Mouse (Mus musculus) ovary, postnatal 10 days (tissue): ENCODE measurements around the gene Hpcal4.

Source experiments
- DNase-seq: peaks from one replicate; pipeline ENCODE4 v3.0.0; 2022; ENCODE audit warnings: low spot score

Hpcal4 gene

DNA sequence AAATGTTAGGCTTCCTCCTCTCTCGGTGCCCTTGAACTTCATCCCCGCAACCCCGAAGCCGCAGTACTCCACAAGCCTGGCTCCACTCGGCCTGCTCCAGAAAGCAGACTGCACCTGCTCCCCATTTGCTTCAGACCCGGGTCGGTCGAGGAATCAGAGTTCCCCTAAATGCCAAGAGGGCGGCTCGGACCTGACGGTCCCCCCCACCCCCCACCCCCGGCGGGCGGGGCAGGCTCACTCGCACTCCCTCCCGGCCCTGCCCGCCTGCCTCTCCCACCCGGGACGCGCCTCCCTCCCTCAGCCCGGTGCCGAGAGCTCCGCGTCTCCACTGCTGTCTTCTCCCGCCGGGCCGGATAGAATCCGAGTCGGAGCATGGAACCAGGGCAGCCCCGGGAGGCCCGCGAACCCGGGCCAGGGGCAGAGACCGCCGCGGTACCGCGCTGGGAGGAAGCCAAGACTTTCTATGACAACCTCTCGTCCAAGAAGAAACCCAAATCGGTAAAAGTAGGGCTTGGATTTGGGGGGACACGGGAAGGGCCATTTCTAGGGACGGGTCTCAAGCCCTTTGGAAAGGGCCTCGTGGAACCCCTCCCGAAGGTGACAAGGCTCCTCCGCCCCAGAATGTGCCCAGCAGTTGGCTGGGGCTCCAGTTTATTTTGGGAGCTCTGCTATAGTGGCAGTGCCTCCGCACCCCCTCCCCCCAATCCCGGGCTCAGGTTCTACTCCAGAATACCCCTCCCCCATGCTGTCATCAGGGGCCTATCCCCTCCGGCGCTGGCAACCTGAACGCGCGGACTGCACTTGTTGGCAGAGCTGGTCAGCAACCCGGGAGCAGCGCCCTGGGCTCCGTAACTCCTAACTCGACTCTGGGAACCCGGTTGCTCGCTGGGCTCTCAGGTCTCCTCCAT lies 18.4 kb downstream of the Hpcal4 start, which contains the start of gene Nt5c1a:
Nt5c1a (plus strand) TSS at position 319 of the 908 bp plus-strand sequence.
- no peak for DNase-seq

DNA sequence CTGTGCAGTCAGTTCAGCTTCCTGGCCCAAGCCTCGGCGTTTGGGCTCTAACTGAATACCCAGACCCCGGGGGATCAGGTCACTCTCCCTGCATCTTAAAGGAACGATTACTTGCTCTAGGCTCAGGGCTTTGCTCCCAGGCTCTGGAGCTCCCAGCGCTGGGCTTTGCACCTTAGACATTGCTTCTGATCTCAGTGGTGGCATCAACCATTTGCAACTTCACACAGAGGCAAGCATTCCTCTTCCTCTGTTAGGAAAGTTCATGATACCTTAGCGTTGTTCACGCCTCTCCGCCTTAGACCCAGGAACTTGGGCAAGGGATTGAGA lies 19.0 kb downstream of the Hpcal4 start:
- DNase-seq, result no peak

- no peak for DNase-seq
Observed at GRCm38 (mm10) chr4:123207337-123207736, 24.3 kb downstream of the Hpcal4 start.

DNA sequence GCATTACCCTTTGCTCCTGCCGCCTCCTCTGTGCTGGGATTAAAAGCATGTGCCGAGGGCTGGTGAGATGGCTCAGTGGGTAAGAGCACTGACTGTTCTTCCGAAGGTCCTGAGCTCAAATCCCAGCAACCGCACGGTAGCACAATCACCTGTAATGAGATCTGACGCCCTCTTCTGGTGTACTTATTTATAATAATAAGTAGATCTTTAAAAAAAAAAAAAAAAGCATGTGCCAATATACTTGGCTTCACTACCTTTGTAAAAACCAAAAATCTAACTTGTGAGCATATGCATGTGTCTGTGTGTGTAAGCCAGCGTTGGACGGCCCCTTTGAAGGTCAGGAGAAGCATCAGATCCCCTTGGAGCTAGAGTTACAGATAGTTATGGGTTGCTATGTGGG lies 28.0 kb downstream of the Hpcal4 start:
- DNase-seq, result no peak

DNA sequence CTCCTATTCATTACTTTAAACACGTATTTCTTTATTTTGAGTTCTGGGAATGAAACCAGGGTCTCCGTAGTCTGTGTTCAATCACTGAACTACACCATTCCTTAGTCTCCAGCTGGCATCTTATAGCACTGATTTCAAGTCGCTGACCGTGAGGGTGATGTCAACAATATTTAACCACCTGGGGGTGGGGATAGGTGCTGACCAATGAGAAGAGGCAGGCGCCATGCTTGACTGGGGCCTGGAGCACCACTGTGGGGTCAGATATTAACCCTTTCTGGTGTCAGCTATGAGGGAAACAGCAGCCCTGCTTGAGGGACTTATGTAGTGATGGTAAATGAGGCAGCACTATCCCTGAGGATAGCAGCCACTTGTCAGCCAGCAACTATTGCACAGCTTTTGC lies 28.4 kb downstream of the Hpcal4 start:
- no peak for DNase-seq

DNA sequence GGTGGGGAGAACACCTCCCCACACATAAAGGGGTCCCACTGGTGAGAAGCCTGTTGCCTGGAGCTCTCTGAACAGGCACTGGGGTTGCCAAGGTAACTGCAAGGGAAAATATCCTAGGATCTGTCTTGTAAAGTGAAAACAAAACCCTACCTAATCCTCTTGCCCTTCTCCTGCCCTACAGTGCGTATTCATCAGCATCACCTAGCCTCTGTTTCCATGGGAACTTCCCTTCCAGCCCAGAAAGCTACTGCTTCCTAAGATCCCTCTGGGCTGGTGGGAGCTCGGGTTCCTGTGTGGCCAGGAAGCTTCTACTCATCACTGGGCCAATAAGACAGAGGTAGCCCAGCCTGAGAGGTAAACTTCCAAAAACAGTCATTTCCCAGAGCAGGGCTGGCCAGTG lies 29.3 kb downstream of the Hpcal4 start:
- DNase-seq, result no peak

- no peak for DNase-seq
Observed at GRCm38 (mm10) chr4:123213975-123214374, 30.9 kb downstream of the Hpcal4 start.

DNA sequence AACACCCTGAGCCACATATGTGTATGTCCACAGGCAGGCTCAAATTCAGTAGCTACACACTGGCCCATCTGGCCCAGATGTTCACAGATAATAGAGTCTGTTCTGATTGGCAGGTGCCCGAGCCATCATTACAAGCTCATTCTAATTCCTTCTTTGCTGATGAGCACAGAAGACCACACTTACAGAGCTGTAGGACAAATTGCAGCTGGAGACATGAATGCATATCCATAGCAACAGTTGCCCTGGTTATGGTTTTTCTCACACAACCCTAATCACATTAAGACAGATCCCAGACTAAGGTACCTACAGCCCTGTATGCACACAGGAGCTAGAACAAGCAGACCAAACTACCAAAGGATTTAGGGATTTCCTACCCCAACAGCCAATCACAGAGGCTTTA lies 32.3 kb downstream of the Hpcal4 start:
- DNase-seq, result no peak

GRCm38 (mm10) chr4:123216782-123217181 lies 33.8 kb downstream of the Hpcal4 start:
- no peak for DNase-seq

GRCm38 (mm10) chr4:123219720-123220357 lies 36.8 kb downstream of the Hpcal4 start:
- no peak for DNase-seq

DNA sequence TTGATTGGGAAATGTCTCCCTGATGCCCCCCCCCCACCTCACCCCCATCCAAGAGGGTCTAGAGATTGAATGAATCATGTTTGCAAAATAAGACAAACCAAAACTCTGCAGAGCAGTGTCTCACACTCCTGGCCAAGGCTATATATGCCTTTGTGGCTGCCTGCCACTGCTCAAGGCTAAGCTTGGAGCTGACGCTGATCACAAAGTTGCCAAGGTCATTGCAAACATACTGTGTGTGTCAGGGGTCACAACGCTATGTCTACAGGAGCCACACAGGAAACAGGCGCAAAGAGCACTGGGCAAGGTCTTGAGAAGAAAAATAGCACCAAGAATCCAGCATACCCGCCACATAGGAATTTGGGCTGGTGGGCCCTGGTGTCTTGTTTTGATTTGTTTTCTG lies 37.6 kb downstream of the Hpcal4 start:
- DNase-seq, result no peak

DNA sequence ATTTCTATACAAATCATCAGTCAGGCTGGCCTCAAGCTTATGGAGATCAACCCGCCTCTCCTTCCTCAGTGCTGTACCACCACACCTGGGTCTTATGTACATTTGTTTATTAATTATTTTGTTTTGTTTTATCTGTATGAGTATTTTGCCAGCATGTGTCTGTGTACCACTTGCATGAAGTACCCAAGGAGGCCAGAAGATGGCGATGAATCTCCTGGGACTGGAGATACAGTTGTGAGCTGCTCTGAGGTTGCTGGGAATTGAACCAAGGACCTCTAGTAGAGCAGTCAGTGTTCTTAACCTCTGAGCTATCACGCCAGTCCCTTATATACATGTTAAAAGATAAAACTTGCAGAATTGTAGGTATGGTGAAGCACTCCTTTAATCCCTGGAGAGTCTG lies 40.3 kb downstream of the Hpcal4 start:
- DNase-seq, result no peak

GRCm38 (mm10) chr4:123225718-123226403 lies 42.8 kb downstream of the Hpcal4 start:
- no peak for DNase-seq

GRCm38 (mm10) chr4:123227707-123228106 lies 44.7 kb downstream of the Hpcal4 start:
- no peak for DNase-seq

DNA sequence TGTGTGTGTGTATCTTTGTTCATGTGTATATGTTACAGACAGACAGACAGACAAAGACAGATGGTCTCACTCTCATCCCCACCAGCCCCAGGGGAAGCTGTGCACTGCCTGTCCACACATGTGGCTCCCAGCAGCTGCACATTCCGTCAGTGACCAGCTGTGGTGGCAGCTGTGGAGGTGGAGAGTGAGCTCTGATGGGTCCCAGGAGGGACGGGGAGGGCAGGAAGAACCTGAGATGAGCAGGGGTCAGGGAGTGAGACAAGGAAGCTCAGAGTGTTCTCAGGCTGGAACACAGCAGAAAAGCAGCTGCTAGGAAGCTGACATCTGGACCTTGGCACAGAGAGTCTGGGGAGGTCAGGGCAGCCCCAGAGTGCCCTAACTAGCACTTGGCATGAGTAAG lies 45.2 kb downstream of the Hpcal4 start:
- no peak for DNase-seq

GRCm38 (mm10) chr4:123229166-123229565 lies 46.1 kb downstream of the Hpcal4 start:
- no peak for DNase-seq

DNA sequence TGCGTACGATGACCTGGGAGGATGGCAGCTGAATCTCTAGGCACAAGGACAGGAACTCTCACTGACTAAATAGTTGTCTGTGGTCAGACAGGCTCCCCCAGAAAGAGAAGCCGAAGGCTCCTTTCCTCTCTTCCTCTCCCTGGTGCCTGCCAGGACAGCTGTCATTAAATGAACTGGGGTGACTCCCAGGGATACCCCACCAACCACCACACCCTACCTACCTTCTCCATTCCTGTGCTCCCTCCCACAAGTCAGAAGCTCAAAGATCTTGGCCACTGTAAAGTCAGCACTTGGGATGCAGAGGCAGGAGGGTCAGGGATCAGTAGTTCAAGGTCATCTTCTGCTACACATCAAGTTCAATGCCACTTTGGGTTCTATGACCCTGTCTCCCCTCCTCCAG lies 49.8 kb downstream of the Hpcal4 start:
- DNase-seq, result no peak

- DNase-seq, result no peak
Observed at GRCm38 (mm10) chr4:123233492-123234084, 50.6 kb downstream of the Hpcal4 start, which contains the start of gene Heyl. TSS of gene Heyl (plus strand) at chr4:123233556.

DNA sequence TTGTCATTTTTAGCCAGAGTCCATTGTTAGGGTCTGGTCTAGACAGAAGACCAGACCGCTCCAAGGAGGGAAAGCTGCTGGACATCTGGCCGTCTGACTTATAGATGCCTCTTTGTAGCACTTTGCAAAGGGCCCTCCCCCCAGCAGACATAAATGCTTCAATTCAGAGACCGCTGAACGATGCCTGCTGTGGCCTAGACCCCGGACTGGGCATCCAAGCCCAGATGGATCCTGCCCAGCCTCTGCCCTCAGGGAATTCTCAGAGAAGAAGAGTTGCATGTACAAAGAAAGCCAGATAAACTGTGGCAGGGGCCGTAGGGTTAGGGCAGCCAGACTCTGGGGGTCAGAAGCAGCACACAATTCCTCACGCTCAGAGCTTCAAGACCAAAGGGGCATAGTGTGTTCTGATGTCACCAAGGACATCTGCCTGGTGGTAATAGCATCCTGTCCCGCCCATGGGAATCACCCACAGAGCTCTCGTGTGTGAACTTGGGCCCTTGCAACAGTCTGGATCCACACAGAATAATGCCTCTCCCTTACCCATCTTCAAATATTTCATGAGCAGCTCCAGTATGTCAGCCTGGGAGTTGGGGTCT lies 52.9 kb downstream of the Hpcal4 start:
- no peak for DNase-seq

DNA sequence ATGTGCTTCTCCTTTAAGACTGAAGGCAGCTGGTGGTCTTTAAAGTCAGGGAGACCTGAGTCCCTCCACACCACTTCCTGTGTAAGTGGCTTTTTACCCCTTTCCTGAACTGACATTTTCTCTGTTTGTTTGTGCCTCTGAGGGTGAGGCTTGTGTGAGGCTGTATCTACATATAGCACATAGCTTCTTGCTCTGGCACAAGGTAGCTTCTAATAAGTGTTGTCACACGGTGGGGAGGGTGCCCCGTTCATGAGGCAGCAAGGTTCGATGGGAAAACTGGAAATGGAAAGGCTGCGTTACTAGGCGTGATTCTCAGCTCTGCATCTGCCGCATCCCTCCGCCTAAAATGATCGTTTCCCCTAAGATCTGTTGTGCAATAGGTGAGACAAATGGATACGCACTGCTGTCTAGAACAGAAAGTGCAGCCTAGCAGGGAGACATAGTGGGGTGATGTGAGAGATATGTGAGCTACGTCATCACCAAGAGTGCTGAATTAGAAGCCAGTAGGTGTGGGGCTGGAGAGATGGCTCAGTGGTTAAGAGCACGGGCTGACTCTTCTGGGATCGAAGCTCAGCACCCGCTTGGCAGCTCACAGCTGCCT lies 53.5 kb downstream of the Hpcal4 start:
- DNase-seq, result no peak

DNA sequence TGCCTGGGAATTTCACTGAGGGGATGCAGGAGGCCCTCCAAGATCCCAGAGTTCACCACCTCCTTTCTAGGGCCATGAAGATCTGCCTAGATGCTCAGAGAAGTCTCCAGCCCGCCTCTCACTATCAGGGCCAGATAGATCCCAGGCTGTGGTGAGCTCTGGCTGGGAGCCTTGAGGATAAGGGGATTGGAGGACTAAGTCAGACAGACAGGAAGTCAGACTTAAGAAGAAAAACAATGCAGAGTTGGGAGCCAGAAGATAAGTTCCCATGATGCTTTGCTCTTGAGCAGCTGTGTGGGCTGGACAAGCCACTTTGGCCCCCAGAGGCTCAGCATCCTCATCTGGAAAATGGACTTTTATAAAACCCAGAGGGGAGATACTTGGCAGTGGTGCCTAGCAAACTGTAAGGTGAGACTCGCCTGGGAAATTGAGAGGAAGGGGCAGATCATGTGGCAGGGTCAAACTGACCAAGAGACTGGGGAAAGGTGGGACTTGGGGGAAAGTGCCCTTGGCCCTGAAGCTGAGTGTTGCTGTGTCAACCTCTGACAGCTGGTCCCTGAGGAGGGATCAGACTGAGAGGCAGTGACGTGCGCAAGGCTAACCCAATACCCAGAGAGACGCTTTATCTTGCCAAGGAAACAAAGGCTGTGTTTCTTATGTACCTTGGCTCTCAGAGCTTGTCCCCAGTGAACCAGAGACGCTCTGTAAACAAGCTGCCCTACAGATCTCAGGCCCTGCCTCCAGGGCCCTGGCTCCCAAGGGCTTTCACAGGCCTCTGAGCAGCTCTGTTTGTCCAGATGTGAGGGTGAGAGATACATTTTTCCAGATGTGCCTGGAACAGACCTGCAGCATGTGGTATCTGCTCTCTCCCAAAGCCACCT lies 54.6 kb downstream of the Hpcal4 start:
- DNase-seq, result no peak
